Mouse (Mus musculus) stomach, embryonic 14.5 days (tissue): Measurements from ENCODE around the gene Wfdc9. TPM values are rescaled to one million over a fixed set of nuclear protein-coding genes. Genes with fewer than 3 reads are reported as not detected.
"Not testable (repeated sequence)": the region's sequence is repeated elsewhere in the genome, so short reads cannot be mapped to it uniquely, and the experiment has no call there.

Source experiments
- ATAC-seq: fragments of 200-750 bp; cut with Nextera tagmentation; 2 replicates; pipeline ENCODE4 v1.8.0; 2017; ENCODE audit warnings: low read depth, moderate TSS enrichment; ENCODE audit not compliant: insufficient number of reproducible peaks, insufficient read depth, low FRiP score
- H3K27ac ChIP-seq: fragments of 300-500 bp; sonication (generic); 2 replicates; pipeline ENCODE4 v1.5.1; 2014; ENCODE audit warnings: mild to moderate bottlenecking, low read length, moderate library complexity, mixed read lengths
- H3K27me3 ChIP-seq: fragments of 300-500 bp; sonication (generic); 2 replicates; pipeline ENCODE4 v1.6.1; 2014; ENCODE audit warnings: low read length, control low read depth, mixed read lengths; ENCODE audit not compliant: control insufficient read depth, insufficient read depth
- H3K36me3 ChIP-seq: fragments of 300-500 bp; sonication (generic); 2 replicates; pipeline ENCODE4 v1.6.1; 2014; ENCODE audit warnings: mild to moderate bottlenecking, control low read depth, low read length, moderate library complexity, mixed read lengths; ENCODE audit not compliant: control insufficient read depth, insufficient read depth
- H3K4me1 ChIP-seq: fragments of 300-500 bp; sonication (generic); 2 replicates; pipeline ENCODE4 v1.6.1; 2014; ENCODE audit warnings: low read length, control low read depth, mixed read lengths; ENCODE audit not compliant: control insufficient read depth, insufficient read depth
- H3K4me2 ChIP-seq: fragments of 300-500 bp; sonication (generic); replicated peaks from 2 replicates; pipeline ENCODE4 v1.6.1; 2014; ENCODE audit warnings: low read depth, low read length, control low read depth
- H3K4me3 ChIP-seq: fragments of 300-500 bp; sonication (generic); 2 replicates; pipeline ENCODE4 v1.5.1; 2014; ENCODE audit warnings: low read depth, low read length, control low read depth
- H3K9ac ChIP-seq: fragments of 300-500 bp; sonication (generic); replicated peaks from 2 replicates; pipeline ENCODE4 v1.6.1; 2014; ENCODE audit warnings: low read depth, mild to moderate bottlenecking, control low read depth, low read length, moderate library complexity, mixed read lengths
- H3K9me3 ChIP-seq: fragments of 300-500 bp; sonication (generic); 2 replicates; pipeline ENCODE4 v1.6.1; 2016; ENCODE audit warnings: low read depth, low read length, control low read depth; ENCODE audit not compliant: control insufficient read depth
- WGBS: fragments of 180-500 bp; shearing (Covaris S2); extraction: QIAGEN DNeasy Blood & Tissue Kit; methylation state at CpG from one replicate; pipeline ENCODE4 v1.1.7; 2014; 5-methylcytosine and 5-hydroxymethylcytosine counted together
- polyA plus RNA-seq: library from polyadenylated mRNA; unstranded; fragments of >200 nt; fragmentation: Nextera tagmentation; extraction: Ambion mirVana; gene quantifications from 2 replicates; pipeline ENCODE4 v1.2.1, GENCODE M21; 2014

Wfdc9 gene
- polyA plus RNA-seq, 1 experiment from 2014 or later = not detected

- Histone ChIP-seq H3K4me2 (no peak overlapping the region), H3K27me3 (no peaks in the 10 kb centered on the region), H3K27ac (no peak overlapping the region), H3K36me3 (no peaks in the 10 kb centered on the region), H3K9ac (no peak overlapping the region), H3K9me3 (no peaks in the 10 kb centered on the region), H3K4me3 (no peak overlapping the region), H3K4me1 (no peaks in the 10 kb centered on the region)
- 70% methylated on average over 13 of the region's 13 CpGs for WGBS
- ATAC-seq = no peak
Observed at GRCm38 (mm10) chr2:164641881-164642673, 14.3 kb downstream of the Wfdc9 start.

- no peaks in the 10 kb centered on the region for H3K36me3 ChIP-seq
- no peak overlapping the region for H3K4me2 ChIP-seq
- H3K4me1 ChIP-seq = no peaks in the 10 kb centered on the region
- H3K9me3 ChIP-seq = no peaks in the 10 kb centered on the region
- WGBS = 67% methylated on average over 7 of the region's 7 CpGs
- ATAC-seq = no peak
- H3K9ac ChIP-seq = no peak overlapping the region
- H3K27me3 ChIP-seq = no peaks in the 10 kb centered on the region
- H3K27ac ChIP-seq = no peak overlapping the region
- no peak overlapping the region for H3K4me3 ChIP-seq
Observed at GRCm38 (mm10) chr2:164641129-164641528, 15.3 kb downstream of the Wfdc9 start.

- H3K9ac ChIP-seq = no peak within 1 kb of the TSS
- H3K27ac ChIP-seq = no peak within 1 kb of the TSS
- H3K4me3 ChIP-seq = no peak within 1 kb of the TSS
- 72% methylated on average over 3 of the region's 3 CpGs for WGBS
- no peaks in the 10 kb centered on the region for H3K36me3 ChIP-seq
- no peaks in the 10 kb centered on the region for H3K27me3 ChIP-seq
- H3K4me1 ChIP-seq = no peaks in the 10 kb centered on the region
- H3K4me2 ChIP-seq = no peak within 1 kb of the TSS
- H3K9me3 ChIP-seq = no peaks in the 10 kb centered on the region
- no peak for ATAC-seq
Observed at GRCm38 (mm10) chr2:164638696-164639095, 17.7 kb downstream of the Wfdc9 start, which contains the start of gene Wfdc16. Wfdc16 (minus strand) TSS chr2:164638796.

- ATAC-seq = no peak
- no peak overlapping the region for H3K9ac ChIP-seq
- H3K36me3 ChIP-seq = no peaks in the 10 kb centered on the region
- no peaks in the 10 kb centered on the region for H3K27me3 ChIP-seq
- WGBS = 83% methylated on average over 9 of the region's 9 CpGs
- no peak overlapping the region for H3K4me3 ChIP-seq
- no peaks in the 10 kb centered on the region for H3K4me1 ChIP-seq
- no peak overlapping the region for H3K4me2 ChIP-seq
- no peaks in the 10 kb centered on the region for H3K9me3 ChIP-seq
- H3K27ac ChIP-seq = no peak overlapping the region
Observed at GRCm38 (mm10) chr2:164635266-164635665, 21.1 kb downstream of the Wfdc9 start.

- no peaks in the 10 kb centered on the region for H3K36me3 ChIP-seq
- no peak overlapping the region for H3K27ac ChIP-seq
- no peak overlapping the region for H3K4me3 ChIP-seq
- ATAC-seq = no peak
- no peak overlapping the region for H3K9ac ChIP-seq
- WGBS = 81% methylated on average over 4 of the region's 4 CpGs
- no peak overlapping the region for H3K4me2 ChIP-seq
- no peaks in the 10 kb centered on the region for H3K27me3 ChIP-seq
- no peaks in the 10 kb centered on the region for H3K4me1 ChIP-seq
- H3K9me3 ChIP-seq = no peaks in the 10 kb centered on the region
Observed at GRCm38 (mm10) chr2:164621775-164622174, 34.6 kb downstream of the Wfdc9 start.

GRCm38 (mm10) chr2:164619050-164619449 lies 37.3 kb downstream of the Wfdc9 start:
- 75% methylated on average over 5 of the region's 5 CpGs for WGBS
- no peaks in the 10 kb centered on the region for H3K36me3 ChIP-seq
- H3K4me2 ChIP-seq = no peak overlapping the region
- no peak overlapping the region for H3K27ac ChIP-seq
- H3K9ac ChIP-seq = no peak overlapping the region
- no peaks in the 10 kb centered on the region for H3K27me3 ChIP-seq
- no peak overlapping the region for H3K4me3 ChIP-seq
- no peaks in the 10 kb centered on the region for H3K9me3 ChIP-seq
- no peaks in the 10 kb centered on the region for H3K4me1 ChIP-seq
- ATAC-seq = no peak

- 86% methylated on average over 3 of the region's 3 CpGs for WGBS
- ATAC-seq = no peak
- H3K27me3 ChIP-seq = no peaks in the 10 kb centered on the region
Observed at GRCm38 (mm10) chr2:164615386-164615785, 41.0 kb downstream of the Wfdc9 start.

GRCm38 (mm10) chr2:164613471-164613870 lies 42.9 kb downstream of the Wfdc9 start, which contains the start of the genes Wfdc6b and Wfdc8:
Wfdc6b (plus strand) TSS chr2:164613522.
Wfdc8 (minus strand) TSS chr2:164613626.
- H3K9ac ChIP-seq, H3K4me3 ChIP-seq, H3K27me3 ChIP-seq, H3K36me3 ChIP-seq, ATAC-seq, H3K9me3 ChIP-seq, H3K27ac ChIP-seq, H3K4me1 ChIP-seq, H3K4me2 ChIP-seq: not testable (repeated sequence)
- WGBS = 42% methylated on average over 8 of the region's 8 CpGs

More at GRCm38 (mm10) chr2:164615386-164615785, 41.0 kb downstream of the Wfdc9 start:
- Histone ChIP-seq H3K4me3 (no peak overlapping the region), H3K4me1 (no peaks in the 10 kb centered on the region), H3K36me3 (no peaks in the 10 kb centered on the region), H3K9me3 (no peaks in the 10 kb centered on the region), H3K9ac (no peak overlapping the region), H3K4me2 (no peak overlapping the region), H3K27ac (no peak overlapping the region)
